Mouse (Mus musculus): Measurements from ENCODE around the gene Exoc3l.

DNA sequence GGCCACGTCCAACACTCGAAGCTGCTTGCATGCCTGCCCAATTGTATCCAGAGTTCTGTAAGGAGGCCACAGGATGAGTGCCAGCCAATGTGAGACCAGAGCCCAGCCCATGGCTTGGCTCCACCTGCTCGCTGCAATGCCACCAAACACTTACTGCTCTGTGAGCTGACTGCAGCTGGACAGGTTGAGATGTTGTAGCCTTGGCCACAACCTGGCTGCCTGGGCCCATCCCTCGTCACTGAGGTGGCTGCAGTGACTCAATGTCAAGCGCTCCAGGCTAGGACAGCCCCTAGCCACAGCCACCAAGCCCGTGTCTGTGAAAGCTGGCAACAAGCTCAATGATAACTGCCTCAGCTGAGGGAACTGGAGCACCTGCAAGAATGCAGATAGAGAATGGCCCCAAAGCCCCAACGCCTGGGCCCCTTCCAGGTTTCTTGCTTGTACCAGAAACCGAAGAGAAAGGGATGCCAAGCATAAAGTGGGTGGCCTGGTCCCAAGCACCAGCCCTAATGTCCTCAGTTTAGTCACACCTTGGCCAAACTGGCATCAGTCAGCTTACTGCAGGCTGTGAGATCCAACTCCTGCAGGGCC, 17.1 kb upstream of the Exoc3l start:
- TF ChIP-seq CTCF (IDR thresholded peaks at IDR 0.05; ENCODE audit: insufficient read depth, low read length) (no peak), POLR2A (IDR thresholded peaks at IDR 0.05; ENCODE audit: borderline replicate concordance, extremely low read depth, low read depth, low read length) (no peak)
